ENCODE assay signal across 13 mouse cellular contexts in genomic region chr19:57055215-57056120, GRCm38 (mm10). TPM values are rescaled to one million over a fixed set of nuclear protein-coding genes. Genes with fewer than 3 reads are reported as not detected.
DNase-seq lines count a peak whose midpoint lies in the region; ATAC-seq lines count a peak whose summit lies in the region.
"Had no signal": no experiment of that assay in that cellular context is flagged by ENCODE, and none has a peak within 500 bp of the region (broad histone marks: within the 10 kb centered on the region; RNA-seq: fewer than 3 reads in every experiment).

No protein-coding gene starts in this region.

- peaks cover 11% of the 10 kb centered on the region for H3K36me3 ChIP-seq in intestine, embryonic 15.5 days

- ATAC-seq in intestine, embryonic 15.5 days, result no peak

- H3K4me1 ChIP-seq in intestine, embryonic 15.5 days (replicated peaks), result no peaks in the 10 kb centered on the region
- H3K4me1 ChIP-seq: heart, embryonic 15.5 days had no signal

- H3K27me3 ChIP-seq in intestine, embryonic 15.5 days (replicated peaks), result no peaks in the 10 kb centered on the region
- H3K27me3 ChIP-seq: heart, embryonic 15.5 days had no signal

- H3K9ac ChIP-seq in intestine, embryonic 15.5 days, result no peak overlapping the region
- H3K9ac ChIP-seq: heart, embryonic 15.5 days had no signal

- intact Hi-C loops in heart, postnatal 10 days (cut with DNase I), result loop anchor here (10.0 kb wide), 1 partner anchor 589 kb away; no protein-coding TSS in a partner anchor

- 89% methylated on average over 16 of the region's 16 CpGs for WGBS in intestine, embryonic 15.5 days

- no peaks in the 10 kb centered on the region for H3K9me3 ChIP-seq in intestine, embryonic 15.5 days

- H3K4me3 ChIP-seq in intestine, embryonic 15.5 days (replicated peaks), result no peak overlapping the region
- H3K4me3 ChIP-seq: heart, embryonic 15.5 days had no signal

- H3K27ac ChIP-seq in intestine, embryonic 15.5 days, result no peak overlapping the region
- H3K27ac ChIP-seq: heart, embryonic 15.5 days had no signal

- DNase-seq in cerebellum, postnatal 25 days, result peak; percentile 46 to 68
- DNase-seq in cerebellum, adult 9-11 months, result no peak
- peak; percentile 43 for DNase-seq in lung, postnatal 14 days
- DNase-seq in lung, postnatal 36 days, result no peak
- peak; percentile 80 for DNase-seq in adrenal gland, postnatal 25 days
- peak; percentile 30 for DNase-seq in right cerebral cortex, postnatal 25 days
- DNase-seq in heart, postnatal 10 days, result no peak
- DNase-seq: gastrocnemius, postnatal 36 days; kidney, postnatal 4 days; thymus, postnatal 36 days had no signal

- H3K4me2 ChIP-seq in intestine, embryonic 15.5 days (replicated peaks), result no peak overlapping the region
- H3K4me2 ChIP-seq: heart, embryonic 15.5 days had no signal

RNA-seq across cellular contexts. Expression of gene Afap1l2, which starts 47.4 kb away (rescaled TPM):
- 11.4 and 14.3 TPM in 2 replicates for total RNA-seq in adrenal gland, postnatal 25 days (2021)
- total RNA-seq in heart, postnatal 10 days (2021), result 10 to 100 TPM; 11.0 to 13.4 TPM
- polyA plus RNA-seq in intestine, embryonic 15.5 days (2015; fragmentation: Nextera tagmentation; extraction: Ambion mirVana), result 18.3 and 18.4 TPM in 2 replicates
- total RNA-seq: neutrophil, adult 5-6 weeks had no signal

Comparison
In these comparisons a context has a peak if more than half of its experiments do, and no peak if none do; other contexts are left out.
1. DNase-seq: peak in cerebellum, postnatal 25 days (2 of 2), lung, postnatal 14 days (single experiment), adrenal gland, postnatal 25 days (single experiment) and right cerebral cortex, postnatal 25 days (single experiment); none in cerebellum, adult 9-11 months (single experiment), lung, postnatal 36 days (single experiment) and heart, postnatal 10 days (0 of 2).